Mouse (Mus musculus) embryo, embryonic 10.5 days (tissue): ENCODE results near the gene Olfr1512.
A peak's percentile ranks its signal among the peaks of the same experiment; 100 is the strongest.
"Not testable (repeated sequence)": the region's sequence is repeated elsewhere in the genome, so short reads cannot be mapped to it uniquely, and the experiment has no call there.

ENCODE experiments used
- DNase-seq: peaks from one replicate; pipeline ENCODE4 v3.0.0-alpha.2; 2015; ENCODE audit warnings: low spot score

Gene Olfr1512

GRCm38 (mm10) chr14:52379068-52379467 lies at the start of gene Olfr1512:
Olfr1512 (minus strand) TSS chr14:52379168.
- DNase-seq, result no peak

- no peak for DNase-seq
Observed at GRCm38 (mm10) chr14:52427686-52428085, 48.7 kb upstream of the Olfr1512 start.

- no peak for DNase-seq
Observed at GRCm38 (mm10) chr14:52414273-52414672, 35.3 kb upstream of the Olfr1512 start, which contains the start of gene Olfr1510. Olfr1510 (minus strand) TSS chr14:52414373.

- not testable (repeated sequence) for DNase-seq
Observed at GRCm38 (mm10) chr14:52410142-52410919, 31.4 kb upstream of the Olfr1512 start.

GRCm38 (mm10) chr14:52397279-52397678 lies 18.3 kb upstream of the Olfr1512 start, which contains the start of gene Olfr1511:
Olfr1511 (minus strand) TSS chr14:52397379.
- DNase-seq, result no peak

- not testable (repeated sequence) for DNase-seq
Observed at GRCm38 (mm10) chr14:52390084-52390848, 11.3 kb upstream of the Olfr1512 start.

GRCm38 (mm10) chr14:52368741-52369140 lies 10.2 kb downstream of the Olfr1512 start:
- no peak for DNase-seq

GRCm38 (mm10) chr14:52356308-52356707 lies 22.7 kb downstream of the Olfr1512 start, which contains the start of gene Olfr1513:
Olfr1513 (minus strand) TSS chr14:52356408.
- DNase-seq, result no peak

- DNase-seq, result no peak
Observed at GRCm38 (mm10) chr14:52339512-52339852, 39.5 kb downstream of the Olfr1512 start.

GRCm38 (mm10) chr14:52338751-52339511 lies 40.0 kb downstream of the Olfr1512 start:
- DNase-seq, result peak; percentile 89

- DNase-seq, result no peak
Observed at GRCm38 (mm10) chr14:52332171-52332570, 46.8 kb downstream of the Olfr1512 start.

GRCm38 (mm10) chr14:52331069-52331750 lies 47.8 kb downstream of the Olfr1512 start:
- peak; percentile 72 for DNase-seq

GRCm38 (mm10) chr14:52327910-52328812 lies 50.8 kb downstream of the Olfr1512 start, which contains the start of gene Sall2:
Sall2 (minus strand) TSS chr14:52328762.
- DNase-seq, result peak; percentile 69

GRCm38 (mm10) chr14:52327375-52327901 lies 51.5 kb downstream of the Olfr1512 start:
- DNase-seq, result peak; percentile 80

GRCm38 (mm10) chr14:52325890-52326289 lies 53.1 kb downstream of the Olfr1512 start:
- DNase-seq, result peak; percentile 64
